In the genomic region with DNA sequence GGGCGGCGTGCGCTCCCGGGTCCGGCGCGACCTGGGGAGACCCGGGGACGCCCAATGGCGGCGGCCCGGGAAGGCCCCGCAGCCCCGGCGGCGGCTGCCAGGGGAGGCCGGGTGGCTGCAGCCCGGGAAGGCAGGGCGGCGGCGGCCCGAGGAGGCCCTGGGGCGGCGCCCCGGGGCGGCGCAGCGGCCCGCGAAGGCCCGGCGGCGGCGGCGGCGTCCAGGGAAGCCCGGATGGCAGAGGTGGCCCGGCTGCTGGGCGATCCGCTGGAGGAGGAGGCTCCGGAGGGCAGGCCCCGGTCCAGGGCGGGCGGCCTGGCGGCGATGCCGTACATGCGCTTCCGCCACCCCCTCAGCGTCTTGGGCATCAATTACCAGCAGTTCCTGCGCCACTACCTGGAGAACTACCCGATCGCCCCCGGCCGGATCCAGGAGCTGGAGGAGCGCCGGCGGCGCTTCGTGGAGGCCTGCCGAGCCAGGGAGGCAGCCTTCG, we compare ENCODE assay signal across 8 mouse cellular contexts. TPM values are rescaled to one million over a fixed set of nuclear protein-coding genes. Genes with fewer than 3 reads are reported as not detected.
DNase-seq lines count a peak whose midpoint lies in the region; ATAC-seq lines count a peak whose summit lies in the region.

No protein-coding gene starts in this region.

- H3K36me3 ChIP-seq in hindbrain, embryonic 13.5 days = peaks cover 31% of the 10 kb centered on the region

- H3K4me1 ChIP-seq in hindbrain, embryonic 13.5 days (replicated peaks) = peaks cover 18% of the 10 kb centered on the region

- peak; percentile 69 for DNase-seq in MN1 (ENCODE audit: low spot score)
- peak; percentile 58 for DNase-seq in cerebellum, adult 8-10 months
- peak; percentile 57 to 63 for DNase-seq in frontal cortex, postnatal 36 days (ENCODE audit: low spot score in 2 of 2)
- DNase-seq in left cerebral cortex, adult 11 months (ENCODE audit: low spot score) = peak; percentile 35
- peak; percentile 57 for DNase-seq in lung, postnatal 14 days
- peak; percentile 64 for DNase-seq in right cerebral cortex, adult 18-20 months

- peak; percentile 82 for ATAC-seq in hindbrain, embryonic 13.5 days (ENCODE audit: low FRiP score)
- no peak for ATAC-seq in megakaryocyte-erythroid progenitor cell, adult 5-6 weeks (replicated peaks; ENCODE audit: low FRiP score, low TSS enrichment, poor library complexity, severe bottlenecking)

- H3K27ac ChIP-seq in hindbrain, embryonic 13.5 days = peak overlapping the region; percentile 96

- H3K4me3 ChIP-seq in hindbrain, embryonic 13.5 days = peak overlapping the region; percentile 99

- no peaks in the 10 kb centered on the region for H3K9me3 ChIP-seq in hindbrain, embryonic 13.5 days

- H3K27me3 ChIP-seq in hindbrain, embryonic 13.5 days = 0 out of 2 replicates have a peak, but pooled peaks cover 9% of the 10 kb centered on the region

- under 1% methylated on average over 47 of the region's 62 CpGs for WGBS in hindbrain, embryonic 13.5 days

- peak overlapping the region; percentile 86 for H3K4me2 ChIP-seq in hindbrain, embryonic 13.5 days

- peak overlapping the region; percentile 100 for H3K9ac ChIP-seq in hindbrain, embryonic 13.5 days

RNA-seq across cellular contexts. Expression of a gene that starts 0.4 kb away (rescaled TPM):
- 4.3 and 4.6 TPM in 2 replicates for polyA plus RNA-seq in hindbrain, embryonic 13.5 days (2015; fragmentation: Nextera tagmentation; extraction: Ambion mirVana)
- 2.2 and 4.2 TPM in 2 replicates for total RNA-seq in megakaryocyte-erythroid progenitor cell, adult 5-6 weeks (2014; fragmentation: Nextera tagmentation)
- total RNA-seq in megakaryocyte-erythroid progenitor cell, adult 5-6 weeks (2017) = 2.0 and 2.9 TPM in 2 replicates

RNA-seq across cellular contexts. Expression of a gene that starts 9.5 kb away (rescaled TPM):
- polyA plus RNA-seq in hindbrain, embryonic 13.5 days (2015; fragmentation: Nextera tagmentation; extraction: Ambion mirVana) = 36.0 and 36.9 TPM in 2 replicates
- total RNA-seq in megakaryocyte-erythroid progenitor cell, adult 5-6 weeks (2014; fragmentation: Nextera tagmentation) = 2.1 and 2.9 TPM in 2 replicates
- 0.38 and 1.4 TPM in 2 replicates for total RNA-seq in megakaryocyte-erythroid progenitor cell, adult 5-6 weeks (2017)

RNA-seq across cellular contexts. Expression of a gene that starts 22.9 kb away (rescaled TPM):
- 0.74 and 1.2 TPM in 2 replicates for polyA plus RNA-seq in hindbrain, embryonic 13.5 days (2015; fragmentation: Nextera tagmentation; extraction: Ambion mirVana)
- total RNA-seq in megakaryocyte-erythroid progenitor cell, adult 5-6 weeks (2014; fragmentation: Nextera tagmentation) = not detected in 2 replicates
- not detected in 2 replicates for total RNA-seq in megakaryocyte-erythroid progenitor cell, adult 5-6 weeks (2017)

RNA-seq across cellular contexts. Expression of a gene that starts 34.0 kb away (rescaled TPM):
- 22.2 and 24.5 TPM in 2 replicates for polyA plus RNA-seq in hindbrain, embryonic 13.5 days (2015; fragmentation: Nextera tagmentation; extraction: Ambion mirVana)
- 0.45 TPM in 1 of 2 replicates, not detected in the other for total RNA-seq in megakaryocyte-erythroid progenitor cell, adult 5-6 weeks (2014; fragmentation: Nextera tagmentation)
- total RNA-seq in megakaryocyte-erythroid progenitor cell, adult 5-6 weeks (2017) = not detected in 2 replicates

RNA-seq across cellular contexts. Expression of a gene that starts 43.8 kb away (rescaled TPM):
- polyA plus RNA-seq in hindbrain, embryonic 13.5 days (2015; fragmentation: Nextera tagmentation; extraction: Ambion mirVana) = 134 and 136 TPM in 2 replicates
- 77.5 and 91.2 TPM in 2 replicates for total RNA-seq in megakaryocyte-erythroid progenitor cell, adult 5-6 weeks (2014; fragmentation: Nextera tagmentation)
- total RNA-seq in megakaryocyte-erythroid progenitor cell, adult 5-6 weeks (2017) = 31.5 and 66.9 TPM in 2 replicates
